Mouse (Mus musculus) ES-E14 (cell line): ENCODE data around the gene Prkaa1.

Experiments
- CHD2 ChIP-seq: IDR thresholded peaks from 2 replicates; pipeline ENCODE4 v1.6.1; 2014; ENCODE audit warnings: mild to moderate bottlenecking, low read depth, low read length, inconsistent platforms
- HCFC1 ChIP-seq: IDR thresholded peaks from 2 replicates; pipeline ENCODE4 v1.6.1; 2012; ENCODE audit warnings: low read length, inconsistent platforms, borderline replicate concordance; ENCODE audit not compliant: insufficient read depth
- MAFK ChIP-seq: IDR thresholded peaks from 2 replicates; pipeline ENCODE4 v1.6.1; 2014; ENCODE audit warnings: mild to moderate bottlenecking, low read depth, low read length, inconsistent platforms; ENCODE audit not compliant: insufficient read depth
- ZC3H11A ChIP-seq: IDR thresholded peaks from 2 replicates; pipeline ENCODE4 v1.6.1; 2012; ENCODE audit warnings: low read depth, mild to moderate bottlenecking, inconsistent platforms, low read length, borderline replicate concordance
- ZNF384 ChIP-seq: IDR thresholded peaks from 2 replicates; pipeline ENCODE4 v1.6.1; 2012; ENCODE audit warnings: low read depth, low read length, inconsistent platforms

DNA sequence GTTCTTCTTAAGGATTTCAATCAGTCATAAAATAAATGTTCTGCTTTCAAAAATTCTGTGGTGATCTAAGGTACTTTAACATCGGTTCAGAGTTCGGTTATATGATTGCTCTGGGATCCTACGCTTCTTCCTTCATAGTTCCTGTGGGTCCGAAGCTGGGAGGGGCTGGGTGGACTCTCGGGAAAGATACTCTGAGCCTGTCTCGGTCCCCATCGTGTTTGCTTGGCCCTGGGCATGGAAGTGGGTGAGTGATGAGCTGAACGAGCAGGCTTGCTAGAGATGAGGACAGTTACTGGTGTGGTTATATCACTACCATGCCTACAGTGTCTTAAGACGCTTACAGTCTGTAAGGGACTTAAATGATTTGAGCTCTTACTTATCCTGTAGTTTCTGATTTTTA lies 25.0 kb upstream of the Prkaa1 start:
- TF ChIP-seq CHD2 (no peak), ZC3H11A (no peak), HCFC1 (no peak), MAFK (no peak), ZNF384 (no peak)
